Mouse (Mus musculus) lung, adult 2 months (tissue): ENCODE results near the gene Ripor3.

Experiments
- CTCF ChIP-seq: fragments of 200-500 bp; IDR thresholded peaks from 2 replicates; pipeline ENCODE4 v1.5.1; 2011; ENCODE audit warnings: mild to moderate bottlenecking, low read length, control low read depth; ENCODE audit not compliant: insufficient read depth
- POLR2A ChIP-seq: fragments of 200-500 bp; IDR thresholded peaks from 2 replicates; pipeline ENCODE4 v1.6.1; 2011; ENCODE audit warnings: low read depth, mild to moderate bottlenecking, control low read depth, low read length, borderline replicate concordance; ENCODE audit errors: extremely low read depth

DNA sequence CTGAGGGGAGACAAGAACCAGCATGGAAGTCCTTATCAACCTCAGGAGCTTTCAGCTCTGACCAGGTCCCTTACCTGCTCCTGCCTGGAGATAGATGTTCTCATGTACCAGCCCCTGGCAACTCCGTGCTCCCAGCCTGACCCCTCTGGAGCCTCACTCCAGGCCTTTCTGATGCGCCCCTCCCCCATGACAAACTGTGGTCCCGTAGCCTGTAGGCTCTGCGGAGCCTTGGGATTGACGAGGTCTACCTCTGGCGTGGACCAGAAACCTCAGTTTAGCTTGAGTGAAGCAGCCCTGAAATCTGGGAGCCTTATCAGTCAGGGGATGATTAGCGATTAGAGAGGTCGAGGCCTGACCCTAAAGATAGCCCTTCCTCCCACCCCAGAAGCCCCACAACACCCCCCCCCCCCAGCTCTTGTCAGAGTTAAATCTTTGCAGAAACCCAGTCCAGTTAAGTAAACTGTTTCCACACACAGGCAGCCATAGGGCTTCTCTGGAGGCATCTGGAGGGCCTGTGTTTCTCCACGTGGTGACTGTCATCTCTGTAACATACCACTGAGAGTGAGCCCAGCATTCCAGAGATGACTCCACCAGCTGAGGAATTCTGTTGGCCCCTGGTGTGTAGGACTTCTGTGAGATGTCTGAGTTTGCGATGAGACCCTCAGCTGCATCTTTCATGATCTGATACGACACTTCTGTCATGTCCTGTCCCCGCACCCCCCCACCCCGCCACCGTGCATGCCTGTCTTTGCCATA lies 45.7 kb upstream of the Ripor3 start:
- no peak for TF ChIP-seq CTCF
- TF ChIP-seq POLR2A = no peak
